Mouse (Mus musculus): Measurements from ENCODE around the gene Krtap19-5. TPM values are rescaled to one million over a fixed set of nuclear protein-coding genes. Genes with fewer than 3 reads are reported as not detected.

Gene Krtap19-5
- polyA plus RNA-seq (2021; fragmentation: Nextera tagmentation): not detected in 2 replicates
- long read RNA-seq, experiment 1: 0 reads
- long read RNA-seq, experiment 2: 0 reads

DNA sequence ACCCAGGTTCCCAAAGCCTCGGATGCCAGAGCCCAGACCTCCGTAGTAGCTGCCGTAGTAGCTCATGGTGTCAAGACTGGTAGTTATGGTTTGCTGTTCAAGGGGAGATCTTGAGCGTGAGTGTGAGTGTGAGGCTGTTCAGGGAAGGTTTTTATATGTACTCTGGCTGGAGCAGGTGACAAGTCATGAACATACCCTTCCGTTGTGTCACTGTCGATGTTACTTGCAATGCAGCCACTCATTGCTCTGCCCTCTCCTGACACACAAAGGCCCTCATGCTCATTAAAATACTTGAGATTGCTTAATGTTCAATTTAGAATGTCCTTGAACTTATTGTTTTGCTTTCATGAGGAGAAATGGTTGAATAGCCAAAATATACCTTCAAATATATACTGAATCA, at the start of gene Krtap19-5:
Gene Krtap19-5 (minus strand): TSS at position 101 of the 400 bp plus-strand sequence.

DNA sequence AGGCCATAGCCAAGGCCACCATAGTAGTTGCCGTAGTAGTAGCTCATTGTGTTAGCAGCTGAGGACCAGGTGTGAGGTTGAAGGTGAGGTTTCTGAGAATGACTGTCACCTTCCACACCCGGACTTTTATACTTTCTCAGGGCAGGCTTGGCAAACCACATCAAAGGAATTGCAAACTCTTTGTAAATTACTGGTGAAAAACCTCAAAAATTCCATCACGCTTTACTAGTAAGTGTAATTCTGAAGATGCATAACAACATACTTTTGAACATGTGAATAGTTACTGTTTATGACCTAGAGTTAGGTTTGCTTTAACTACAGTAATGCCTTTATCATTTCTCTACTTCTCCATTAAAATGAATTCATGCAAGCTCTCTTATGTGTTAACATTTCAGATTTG, 35.9 kb upstream of the Krtap19-5 start, which contains the start of gene Krtap19-9b:
Gene Krtap19-9b (minus strand): TSS at position 101 of the 400 bp plus-strand sequence.

DNA sequence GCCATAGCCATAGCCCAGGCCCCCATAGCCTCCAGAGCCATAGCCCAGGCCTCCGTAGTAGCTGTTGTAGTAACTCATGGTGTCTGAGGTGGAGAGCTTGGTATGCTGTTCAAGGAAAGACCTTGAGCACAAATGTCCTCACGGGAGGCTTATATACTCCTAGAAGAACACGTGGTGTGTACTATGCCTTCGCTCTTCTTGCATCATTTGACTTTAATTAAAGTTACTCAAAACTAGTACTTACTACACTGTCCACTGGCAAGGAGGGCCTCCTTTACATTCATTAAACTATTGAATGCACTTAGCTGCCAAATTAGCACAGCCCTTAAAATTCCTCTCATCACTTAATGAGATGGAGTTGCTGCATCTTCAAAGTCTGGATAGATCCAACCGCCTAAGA, 11.3 kb downstream of the Krtap19-5 start, which contains the start of gene Krtap19-4:
Gene Krtap19-4 (minus strand): TSS at position 101 of the 400 bp plus-strand sequence.

DNA sequence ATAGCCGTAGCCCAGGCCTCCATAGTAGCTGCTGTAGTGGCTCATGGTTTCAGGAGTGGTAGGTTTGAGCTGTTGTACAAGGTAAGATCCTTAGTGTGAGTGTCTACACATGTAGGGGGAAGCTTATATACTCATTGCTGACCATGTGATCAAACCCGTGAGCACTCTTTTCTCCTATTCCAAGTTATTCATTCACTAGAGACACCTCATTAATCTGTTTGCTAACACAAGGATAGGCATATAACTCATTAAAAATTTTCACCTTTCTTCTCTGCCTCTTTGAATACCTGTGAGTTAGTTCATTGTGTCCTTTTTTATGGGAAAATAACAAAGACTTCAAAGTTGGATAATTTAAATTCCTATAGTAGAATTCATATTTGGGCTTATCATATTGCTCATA, 18.3 kb downstream of the Krtap19-5 start, which contains the start of gene Krtap19-3:
Gene Krtap19-3 (minus strand): TSS at position 101 of the 400 bp plus-strand sequence.

DNA sequence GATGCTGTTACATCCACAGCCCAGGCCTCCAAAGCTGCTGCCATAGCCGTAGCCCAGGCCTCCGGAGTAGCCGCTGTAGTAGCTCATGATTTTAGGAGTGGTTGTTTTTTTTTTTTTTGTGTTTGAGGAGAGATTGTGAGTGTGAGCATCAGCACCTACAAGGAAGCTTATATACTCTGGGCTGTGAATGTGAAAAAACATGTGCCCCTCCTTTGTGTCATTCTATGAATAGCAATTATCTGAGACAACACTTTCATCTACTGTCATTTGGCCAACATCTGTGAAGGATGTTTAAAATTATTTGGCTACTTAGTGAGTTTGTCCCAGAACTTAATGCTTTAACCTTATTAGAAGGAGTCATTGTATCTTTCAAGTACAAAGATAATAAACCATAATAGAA, 22.1 kb downstream of the Krtap19-5 start, which contains the start of gene Krtap19-2:
Gene Krtap19-2 (minus strand): TSS at position 101 of the 400 bp plus-strand sequence.

DNA sequence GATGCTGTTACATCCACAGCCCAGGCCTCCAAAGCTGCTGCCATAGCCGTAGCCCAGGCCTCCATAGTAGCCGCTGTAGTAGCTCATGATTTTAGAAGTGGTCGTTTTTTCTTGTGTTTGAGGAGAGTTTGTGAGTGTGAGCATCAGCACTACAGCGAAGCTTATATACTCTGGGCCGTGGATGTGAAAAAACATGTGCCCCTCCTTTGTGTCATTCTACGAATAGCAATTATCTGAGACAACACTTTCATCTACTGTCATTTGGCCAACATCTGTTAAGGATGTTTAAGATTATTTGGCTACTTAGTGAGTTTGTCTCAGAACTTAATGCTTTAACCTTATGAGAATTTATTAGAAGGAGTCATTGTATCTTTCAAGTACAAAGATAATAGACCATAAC, 26.9 kb downstream of the Krtap19-5 start, which contains the start of gene Krtap19-1:
Gene Krtap19-1 (minus strand): TSS at position 101 of the 400 bp plus-strand sequence.

Other genes with a start within 250 kb of the Krtap19-5 start
- gene Krtap26-1, start 248.7 kb downstream of the Krtap19-5 start, polyA plus RNA-seq (2021; fragmentation: Nextera tagmentation): not detected in 2 replicates
- not detected in 2 replicates for gene Krtap27-1, start 224.8 kb downstream of the Krtap19-5 start, polyA plus RNA-seq (2021; fragmentation: Nextera tagmentation)
- not detected in 2 replicates for gene 2310061N02Rik, start 188.5 kb downstream of the Krtap19-5 start, polyA plus RNA-seq (2021; fragmentation: Nextera tagmentation)
- not detected in 2 replicates for gene Krtap13-1, start 167.6 kb downstream of the Krtap19-5 start, polyA plus RNA-seq (2021; fragmentation: Nextera tagmentation)
- gene Krtap13, start 144.8 kb downstream of the Krtap19-5 start, polyA plus RNA-seq (2021; fragmentation: Nextera tagmentation): not detected in 2 replicates
- gene 2310034C09Rik, start 137.6 kb downstream of the Krtap19-5 start, polyA plus RNA-seq (2021; fragmentation: Nextera tagmentation): not detected in 2 replicates
- gene 2310057N15Rik, start 122.3 kb downstream of the Krtap19-5 start, polyA plus RNA-seq (2021; fragmentation: Nextera tagmentation): not detected in 2 replicates
- not detected in 2 replicates for gene Gm5965, start 118.6 kb downstream of the Krtap19-5 start, polyA plus RNA-seq (2021; fragmentation: Nextera tagmentation)
- not detected in 2 replicates for gene Gm20741, start 84.2 kb downstream of the Krtap19-5 start, polyA plus RNA-seq (2021; fragmentation: Nextera tagmentation)
- not detected in 2 replicates for gene Krtap15, start 76.2 kb downstream of the Krtap19-5 start, polyA plus RNA-seq (2021; fragmentation: Nextera tagmentation)
- gene Krtap14, start 70.3 kb downstream of the Krtap19-5 start, polyA plus RNA-seq (2021; fragmentation: Nextera tagmentation): not detected in 2 replicates
- gene Krtap19-1, start 27.0 kb downstream of the Krtap19-5 start, polyA plus RNA-seq (2021; fragmentation: Nextera tagmentation): not detected in 2 replicates
- gene Krtap19-2, start 22.2 kb downstream of the Krtap19-5 start, polyA plus RNA-seq (2021; fragmentation: Nextera tagmentation): not detected in 2 replicates
- not detected in 2 replicates for gene Krtap19-3, start 18.4 kb downstream of the Krtap19-5 start, polyA plus RNA-seq (2021; fragmentation: Nextera tagmentation)
- not detected in 2 replicates for gene Krtap19-4, start 11.4 kb downstream of the Krtap19-5 start, polyA plus RNA-seq (2021; fragmentation: Nextera tagmentation)
- not detected in 2 replicates for gene Krtap19-9b, start 35.8 kb upstream of the Krtap19-5 start, polyA plus RNA-seq (2021; fragmentation: Nextera tagmentation)
- gene Krtap16-3, start 66.4 kb upstream of the Krtap19-5 start, polyA plus RNA-seq (2021; fragmentation: Nextera tagmentation): not detected in 2 replicates
- gene Krtap22-2, start 114.3 kb upstream of the Krtap19-5 start, polyA plus RNA-seq (2021; fragmentation: Nextera tagmentation): not detected in 2 replicates
- not detected in 2 replicates for gene Gm10229, start 118.8 kb upstream of the Krtap19-5 start, polyA plus RNA-seq (2021; fragmentation: Nextera tagmentation)
- gene Krtap6-1, start 135.2 kb upstream of the Krtap19-5 start, polyA plus RNA-seq (2021; fragmentation: Nextera tagmentation): not detected in 2 replicates
- not detected in 2 replicates for gene Gm10228, start 145.0 kb upstream of the Krtap19-5 start, polyA plus RNA-seq (2021; fragmentation: Nextera tagmentation)
- gene Krtap6-5, start 151.4 kb upstream of the Krtap19-5 start, polyA plus RNA-seq (2021; fragmentation: Nextera tagmentation): not detected in 2 replicates
- not detected in 2 replicates for gene 1110025L11Rik, start 167.5 kb upstream of the Krtap19-5 start, polyA plus RNA-seq (2021; fragmentation: Nextera tagmentation)
- not detected in 2 replicates for gene Krtap6-3, start 187.6 kb upstream of the Krtap19-5 start, polyA plus RNA-seq (2021; fragmentation: Nextera tagmentation)
- gene Gm6358, start 244.4 kb upstream of the Krtap19-5 start, polyA plus RNA-seq (2021; fragmentation: Nextera tagmentation): not detected in 2 replicates

Measured in left cerebral cortex, adult 6 months (tissue).